Mouse (Mus musculus) B cell, adult 62 days (primary cell): ENCODE measurements around the gene Olfr1490. TPM values are rescaled to one million over a fixed set of nuclear protein-coding genes. Genes with fewer than 3 reads are reported as not detected.

Experiments
- total RNA-seq: library from RNA; stranded (reverse); gene quantifications from 4 replicates; pipeline ENCODE4 v1.2.4, GENCODE M21; 2023

Olfr1490 gene
- total RNA-seq, result not detected in 4 replicates

GRCm38 (mm10) chr19:13650791-13651190 lies at the start of gene Olfr1490:
Gene Olfr1490, plus strand, starts transcription at chr19:13651091.

GRCm38 (mm10) chr19:13617075-13617474 lies 33.8 kb upstream of the Olfr1490 start, which contains the start of gene Olfr1487:
Gene Olfr1487, plus strand, starts transcription at chr19:13617375.

GRCm38 (mm10) chr19:13631321-13631720 lies 19.6 kb upstream of the Olfr1490 start, which contains the start of gene Olfr1489:
Gene Olfr1489, plus strand, starts transcription at chr19:13631621.

GRCm38 (mm10) chr19:13696968-13697367 lies 46.1 kb downstream of the Olfr1490 start, which contains the start of gene Olfr1491:
Gene Olfr1491, plus strand, starts transcription at chr19:13697268.

Other genes with a start within 250 kb of the Olfr1490 start
- gene Olfr1469, start 243.2 kb upstream of the Olfr1490 start, total RNA-seq, result not detected in 4 replicates
- gene Olfr1471, start 207.7 kb upstream of the Olfr1490 start, total RNA-seq, result not detected in 4 replicates
- not detected in 4 replicates for gene Olfr1472, start 195.0 kb upstream of the Olfr1490 start, total RNA-seq
- gene Olfr1474, start 181.5 kb upstream of the Olfr1490 start, total RNA-seq, result not detected in 4 replicates
- not detected in 4 replicates for gene Olfr1475, start 170.9 kb upstream of the Olfr1490 start, total RNA-seq
- gene Olfr1477, start 150.5 kb upstream of the Olfr1490 start, total RNA-seq, result not detected in 4 replicates
- gene Olfr1480, start 123.2 kb upstream of the Olfr1490 start, total RNA-seq, result not detected in 4 replicates
- gene Olfr1484, start 67.6 kb upstream of the Olfr1490 start, total RNA-seq, result not detected in 4 replicates
- gene Olfr1487, start 33.7 kb upstream of the Olfr1490 start, total RNA-seq, result not detected in 4 replicates
- gene Olfr1489, start 19.5 kb upstream of the Olfr1490 start, total RNA-seq, result not detected in 4 replicates
- not detected in 4 replicates for gene Olfr1491, start 46.2 kb downstream of the Olfr1490 start, total RNA-seq
- not detected in 4 replicates for gene Olfr1493-ps1, start 72.2 kb downstream of the Olfr1490 start, total RNA-seq
- not detected in 4 replicates for gene Olfr1494, start 88.6 kb downstream of the Olfr1490 start, total RNA-seq
- gene Olfr1495, start 113.5 kb downstream of the Olfr1490 start, total RNA-seq, result not detected in 4 replicates
- gene Olfr1496, start 126.8 kb downstream of the Olfr1490 start, total RNA-seq, result not detected in 4 replicates
- gene Olfr1497, start 147.1 kb downstream of the Olfr1490 start, total RNA-seq, result not detected in 4 replicates
- not detected in 4 replicates for gene Olfr1499, start 168.4 kb downstream of the Olfr1490 start, total RNA-seq
- gene Olfr1500, start 179.4 kb downstream of the Olfr1490 start, total RNA-seq, result not detected in 4 replicates
- not detected in 4 replicates for gene Olfr1501, start 199.6 kb downstream of the Olfr1490 start, total RNA-seq
- not detected in 4 replicates for gene Olfr1502, start 210.7 kb downstream of the Olfr1490 start, total RNA-seq
- gene Olfr1504, start 246.8 kb downstream of the Olfr1490 start, total RNA-seq, result not detected in 4 replicates